Mouse (Mus musculus) lung, postnatal 0 days (tissue): ENCODE measurements around the gene Crybg3.

Experiments used
- CTCF ChIP-seq: IDR thresholded peaks from 2 replicates; pipeline ENCODE4 v1.5.1; 2016; ENCODE audit warnings: antibody characterized with exemption, mild to moderate bottlenecking
- EP300 ChIP-seq: IDR thresholded peaks from 2 replicates; pipeline ENCODE4 v1.6.1; 2016; ENCODE audit warnings: antibody characterized with exemption, mild to moderate bottlenecking, control low read depth

- TF ChIP-seq EP300 (no peak), CTCF (no peak)
These were observed 49.3 kb downstream of the Crybg3 start for GRCm38 (mm10) chr16:59551507-59551906.
